Mouse (Mus musculus) lung, postnatal 0 days (tissue): ENCODE results near the gene Aldh3b1.

Experiments
- CTCF ChIP-seq: IDR thresholded peaks from 2 replicates; pipeline ENCODE4 v1.5.1; 2016; ENCODE audit warnings: antibody characterized with exemption, mild to moderate bottlenecking
- EP300 ChIP-seq: IDR thresholded peaks from 2 replicates; pipeline ENCODE4 v1.6.1; 2016; ENCODE audit warnings: antibody characterized with exemption, mild to moderate bottlenecking, control low read depth

DNA sequence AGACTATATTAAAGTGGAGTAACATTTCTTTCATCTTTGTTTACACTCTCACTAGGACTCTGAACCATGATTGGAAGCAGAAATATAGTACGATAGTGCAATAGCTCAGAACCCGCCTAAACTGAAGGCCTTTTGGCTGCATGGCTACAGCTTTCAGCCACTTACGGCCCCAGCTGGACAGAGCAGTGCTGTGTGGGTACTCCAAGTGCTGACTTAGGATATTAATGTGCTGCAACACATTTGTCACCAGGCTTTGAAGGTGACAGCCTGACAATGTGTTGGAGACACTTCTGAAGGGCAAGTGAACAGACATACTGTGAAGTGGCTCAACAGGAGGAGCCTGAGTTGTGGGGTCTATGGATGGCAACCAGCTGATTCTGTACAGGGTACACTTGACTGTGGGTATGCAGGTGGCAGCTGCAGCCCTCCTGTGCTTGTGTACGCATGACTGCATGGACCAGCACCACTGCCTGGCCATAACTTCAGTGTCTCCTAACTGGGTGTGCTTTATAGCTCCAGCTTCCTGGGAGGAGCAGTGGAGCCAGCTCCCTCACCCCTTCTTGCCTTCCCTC lies 36.0 kb downstream of the Aldh3b1 start:
- no peak for TF ChIP-seq CTCF
- no peak for TF ChIP-seq EP300
